Comparison of ENCODE assay signal across 18 mouse cellular contexts in the genomic region with DNA sequence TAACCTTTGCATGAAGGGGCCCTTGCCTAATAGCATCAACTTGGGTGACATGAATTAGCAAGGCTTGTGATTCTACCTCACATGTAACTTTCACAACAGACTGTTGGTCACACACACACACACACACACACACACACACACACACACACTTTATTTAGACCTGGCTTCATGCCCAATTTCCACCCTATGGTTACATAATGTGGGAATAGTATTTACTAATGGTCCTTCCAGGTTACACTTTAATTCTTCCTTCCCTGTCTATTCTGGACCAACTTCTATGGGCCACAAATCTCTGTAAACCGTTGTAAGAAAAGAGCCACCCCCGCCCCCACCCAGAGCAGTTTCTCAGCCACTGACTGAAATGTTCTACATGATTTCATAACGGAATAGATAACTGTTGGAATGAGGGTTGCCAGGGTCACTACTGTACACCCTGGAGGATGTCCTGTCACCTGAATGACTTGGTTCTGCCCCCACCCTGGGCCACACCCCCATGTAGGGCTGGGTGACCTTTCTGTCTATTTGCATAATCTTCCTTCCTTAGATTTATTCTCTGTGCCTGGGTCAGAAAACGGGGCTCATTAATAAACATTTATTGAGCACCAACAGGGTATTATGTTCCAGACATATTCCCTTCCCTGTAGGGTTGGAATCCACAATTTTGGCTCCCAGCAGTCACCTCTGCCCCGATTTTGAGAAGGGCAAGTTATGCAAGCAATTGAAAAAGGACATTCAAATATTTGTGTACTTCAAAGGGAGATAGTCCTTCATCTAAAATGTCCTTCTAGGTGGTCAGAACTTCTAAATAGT.
DNase-seq lines count a peak whose midpoint lies in the region; ATAC-seq and TF ChIP-seq lines count a peak whose summit lies in the region.
"Had no signal": no experiment of that assay in that cellular context is flagged by ENCODE, and none has a peak within 500 bp of the region (broad histone marks: within the 10 kb centered on the region; RNA-seq: fewer than 3 reads in every experiment).

No protein-coding gene starts in this region.

- no peaks in the 10 kb centered on the region for H3K36me3 ChIP-seq in kidney, postnatal 0 days (ENCODE audit: insufficient read depth, low read length)
- H3K36me3 ChIP-seq in liver, postnatal 0 days (replicated peaks; ENCODE audit: insufficient read depth, low read length), result no peaks in the 10 kb centered on the region
- H3K36me3 ChIP-seq: embryonic facial prominence, embryonic 13.5 days; forebrain, embryonic 10.5 days; heart, embryonic 13.5 days; limb, embryonic 12.5 days had no signal

- no peak for ATAC-seq in kidney, postnatal 0 days (replicated peaks; ENCODE audit: low FRiP score, low read depth)
- peak; percentile 78 for ATAC-seq in liver, postnatal 0 days

- TF ChIP-seq CTCF in kidney, postnatal 0 days (IDR thresholded peaks at IDR 0.05; ENCODE audit: low read depth), result no peak
- no peak for TF ChIP-seq CTCF in liver, postnatal 0 days (IDR thresholded peaks at IDR 0.05; ENCODE audit: low read depth)

- H3K9me3 ChIP-seq in kidney, postnatal 0 days (replicated peaks; ENCODE audit: low read length), result no peaks in the 10 kb centered on the region
- no peaks in the 10 kb centered on the region for H3K9me3 ChIP-seq in liver, postnatal 0 days (ENCODE audit: low read length)
- H3K9me3 ChIP-seq: embryonic facial prominence, embryonic 13.5 days; forebrain, embryonic 10.5 days; heart, embryonic 13.5 days; limb, embryonic 12.5 days had no signal

- no peak overlapping the region for H3K4me2 ChIP-seq in kidney, postnatal 0 days (ENCODE audit: low read length)
- H3K4me2 ChIP-seq in liver, postnatal 0 days (ENCODE audit: low read depth, low read length), result no peak overlapping the region
- H3K4me2 ChIP-seq: embryonic facial prominence, embryonic 13.5 days; heart, embryonic 13.5 days; hindbrain, embryonic 14.5 days; limb, embryonic 12.5 days had no signal

- 53% methylated on average over 5 of the region's 5 CpGs for WGBS in kidney, postnatal 0 days
- 52% methylated on average over 5 of the region's 5 CpGs for WGBS in liver, postnatal 0 days (ENCODE audit: insufficient replicate concordance)

- H3K27me3 ChIP-seq in kidney, postnatal 0 days (ENCODE audit: insufficient read depth, low read length), result no peaks in the 10 kb centered on the region
- H3K27me3 ChIP-seq in liver, postnatal 0 days (ENCODE audit: insufficient read depth, low read length), result no peaks in the 10 kb centered on the region
- H3K27me3 ChIP-seq: embryonic facial prominence, embryonic 13.5 days; heart, embryonic 13.5 days; limb, embryonic 12.5 days had no signal

- peak overlapping the region; percentile 40; the same call in 1 of the 2 replicates for H3K27ac ChIP-seq in kidney, postnatal 0 days
- peak overlapping the region; percentile 58 for H3K27ac ChIP-seq in liver, postnatal 0 days (ENCODE audit: low read depth)
- H3K27ac ChIP-seq: embryonic facial prominence, embryonic 13.5 days; forebrain, embryonic 10.5 days; heart, embryonic 13.5 days; hindbrain, embryonic 14.5 days; left cerebral cortex, adult 2 months; limb, embryonic 12.5 days had no signal

- H3K4me1 ChIP-seq in kidney, postnatal 0 days (replicated peaks; ENCODE audit: insufficient read depth, low read length), result 0 out of 2 replicates have a peak, but pooled peaks cover 7% of the 10 kb centered on the region
- peaks cover 3% of the 10 kb centered on the region; the same call in 1 of the 2 replicates for H3K4me1 ChIP-seq in liver, postnatal 0 days (ENCODE audit: insufficient read depth)
- H3K4me1 ChIP-seq: embryonic facial prominence, embryonic 13.5 days; forebrain, embryonic 10.5 days had no signal

- TF ChIP-seq EP300 in liver, postnatal 0 days (IDR thresholded peaks at IDR 0.05; ENCODE audit: low read depth), result peak; percentile 68; the same call in 1 of the 2 replicates

- H3K4me3 ChIP-seq in kidney, postnatal 0 days (replicated peaks; ENCODE audit: low read depth, low read length), result no peak overlapping the region
- no peak overlapping the region for H3K4me3 ChIP-seq in liver, postnatal 0 days (ENCODE audit: low read depth, low read length)
- H3K4me3 ChIP-seq: embryonic facial prominence, embryonic 13.5 days; forebrain, embryonic 10.5 days; heart, embryonic 13.5 days; left cerebral cortex, adult 2 months; limb, embryonic 12.5 days had no signal

- DNase-seq in adrenal gland, adult 2 months, result peak; percentile 15
- no peak for DNase-seq in adrenal gland, postnatal 36 days
- DNase-seq in lung, postnatal 36 days, result peak; percentile 2
- no peak for DNase-seq in lung, postnatal 4 days
- no peak for DNase-seq in kidney, postnatal 0 days (ENCODE audit: low spot score)
- peak; percentile 43 for DNase-seq in liver, postnatal 0 days
- DNase-seq in right cerebral cortex, adult 18-20 months, result no peak
- no peak for DNase-seq in urinary bladder, adult 18-20 months (ENCODE audit: low spot score in 2 of 2)
- DNase-seq: cerebellum, postnatal 36 days; lung, postnatal 10 days; midbrain, embryonic 14.5 days; thymus, postnatal 14 days had no signal

- H3K9ac ChIP-seq in kidney, postnatal 0 days (ENCODE audit: low read depth, low read length), result no peak overlapping the region
- no peak overlapping the region for H3K9ac ChIP-seq in liver, postnatal 0 days (replicated peaks)
- H3K9ac ChIP-seq: embryonic facial prominence, embryonic 13.5 days; heart, embryonic 13.5 days; hindbrain, embryonic 14.5 days; limb, embryonic 12.5 days had no signal

Comparison
In these comparisons a context has a peak if more than half of its experiments do, and no peak if none do; other contexts are left out.
1. DNase-seq: peak in adrenal gland, adult 2 months (single experiment), lung, postnatal 36 days (single experiment) and liver, postnatal 0 days (single experiment); none in adrenal gland, postnatal 36 days (0 of 2), lung, postnatal 4 days (0 of 2), kidney, postnatal 0 days (single experiment), right cerebral cortex, adult 18-20 months (single experiment) and urinary bladder, adult 18-20 months (0 of 2).